Mouse (Mus musculus) heart, embryonic 14.5 days (tissue): ENCODE measurements around the gene Fam76a. TPM values are rescaled to one million over a fixed set of nuclear protein-coding genes. Genes with fewer than 3 reads are reported as not detected.

Experiments
- ATAC-seq: fragments of 200-750 bp; cut with Nextera tagmentation; 2 replicates; pipeline ENCODE4 v1.8.0; 2017; ENCODE audit warnings: low read depth, moderate TSS enrichment; ENCODE audit not compliant: insufficient number of reproducible peaks, insufficient read depth, low FRiP score
- H3K27ac ChIP-seq, 2 experiments: fragments of 200-500 bp in 1 of 2; fragments of 300-500 bp in 1 of 2; sonication (generic) in 1 of 2; replicated peaks in 1 of 2; 2 replicates each; pipeline ENCODE4 v1.5.1; 2012 to 2014; ENCODE audit warnings: low read depth in 2 of 2, low read length in 2 of 2, control low read depth in 1 of 2, mild to moderate bottlenecking in 1 of 2, mixed read lengths in 1 of 2; ENCODE audit not compliant: control insufficient read depth in 1 of 2, insufficient read depth in 1 of 2
- H3K27me3 ChIP-seq: fragments of 300-500 bp; sonication (generic); 2 replicates; pipeline ENCODE4 v1.6.1; 2014; ENCODE audit warnings: mild to moderate bottlenecking, low read length, control low read depth; ENCODE audit not compliant: control insufficient read depth, insufficient read depth
- H3K36me3 ChIP-seq: fragments of 300-500 bp; sonication (generic); 2 replicates; pipeline ENCODE4 v1.6.1; 2014; ENCODE audit warnings: mild to moderate bottlenecking, control low read depth, low read length, mixed read lengths; ENCODE audit not compliant: control insufficient read depth, insufficient read depth
- H3K4me1 ChIP-seq, 2 experiments: fragments of 200-500 bp in 1 of 2; fragments of 300-500 bp in 1 of 2; sonication (generic) in 1 of 2; 2 replicates each; pipeline ENCODE4 v1.6.1; 2012 to 2014; ENCODE audit warnings: low read length in 2 of 2, control low read depth in 1 of 2, mixed read lengths in 1 of 2; ENCODE audit not compliant: control insufficient read depth in 2 of 2, insufficient read depth in 2 of 2
- H3K4me2 ChIP-seq: fragments of 300-500 bp; sonication (generic); 2 replicates; pipeline ENCODE4 v1.6.1; 2014; ENCODE audit warnings: mild to moderate bottlenecking, low read length
- H3K4me3 ChIP-seq, 2 experiments: fragments of 200-500 bp in 1 of 2; fragments of 300-500 bp in 1 of 2; sonication (generic) in 1 of 2; 2 replicates each; pipeline ENCODE4 v1.5.1; 2012 to 2014; ENCODE audit warnings: low read length in 2 of 2, mild to moderate bottlenecking in 2 of 2, control low read depth in 1 of 2, low read depth in 1 of 2, moderate library complexity in 1 of 2; ENCODE audit not compliant: control insufficient read depth in 1 of 2, insufficient read depth in 1 of 2
- H3K9ac ChIP-seq: fragments of 300-500 bp; sonication (generic); 2 replicates; pipeline ENCODE4 v1.6.1; 2014; ENCODE audit warnings: mild to moderate bottlenecking, low read length
- H3K9me3 ChIP-seq: fragments of 300-500 bp; sonication (generic); 2 replicates; pipeline ENCODE4 v1.6.1; 2016; ENCODE audit warnings: low read length, control low read depth; ENCODE audit not compliant: control insufficient read depth
- WGBS: fragments of 180-500 bp; shearing (Covaris S2); extraction: QIAGEN DNeasy Blood & Tissue Kit; methylation state at CpG from one replicate; pipeline ENCODE4 v1.1.7; 2014; 5-methylcytosine and 5-hydroxymethylcytosine counted together
- polyA plus RNA-seq: library from polyadenylated mRNA; unstranded; fragments of >200 nt; fragmentation: Nextera tagmentation; extraction: Ambion mirVana; gene quantifications from 2 replicates; pipeline ENCODE4 v1.2.1, GENCODE M21; 2014

The Fam76a gene
- polyA plus RNA-seq, 1 experiment from 2014 or later, result 44.9 TPM

DNA sequence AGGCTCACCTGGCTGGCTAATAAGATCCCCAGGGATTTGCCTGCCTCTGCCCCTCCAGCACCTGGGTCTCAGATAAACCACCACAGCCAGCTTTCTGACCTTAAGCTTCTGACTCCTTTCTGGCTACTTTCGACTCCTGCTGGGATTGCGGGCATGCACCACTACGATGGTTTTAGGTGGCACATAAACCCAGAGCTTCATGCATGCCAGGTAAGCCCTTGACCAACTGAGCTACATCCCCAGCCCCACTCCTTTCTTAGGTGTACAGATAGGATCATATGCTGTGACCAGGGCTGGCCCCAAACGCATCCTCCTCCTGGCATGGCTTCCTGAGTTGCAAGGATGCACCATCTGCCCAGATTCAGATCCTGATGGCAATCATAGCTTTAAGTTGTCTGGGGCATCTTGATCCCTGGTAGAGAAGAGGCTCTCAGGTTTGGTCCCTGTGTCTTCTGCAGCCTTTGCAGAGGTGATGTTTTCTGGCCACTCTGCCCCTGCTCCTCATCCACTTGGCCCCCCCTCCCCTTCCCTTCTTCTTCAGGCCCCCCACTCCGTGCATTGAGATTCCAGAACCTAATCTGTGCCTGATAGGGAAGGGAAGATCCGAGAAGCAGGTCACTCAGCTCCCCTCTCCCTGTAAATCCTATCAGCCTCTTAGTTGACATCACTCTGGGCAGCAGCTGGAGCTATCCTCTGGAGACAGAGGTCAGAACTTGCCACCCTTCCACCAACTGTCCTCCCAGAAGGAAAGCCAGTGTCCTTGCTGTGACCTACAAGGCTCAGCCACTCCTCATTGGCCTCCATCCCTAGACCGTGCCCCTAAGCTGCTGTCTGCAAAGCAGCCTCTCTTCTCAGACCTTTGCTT is 32.4 kb upstream of the Fam76a start:
- ATAC-seq, result no peak
- no peak overlapping the region for H3K9ac ChIP-seq
- WGBS, result 49% methylated on average over 7 of the region's 7 CpGs
- H3K9me3 ChIP-seq, result no peaks in the 10 kb centered on the region
- H3K36me3 ChIP-seq, result no peaks in the 10 kb centered on the region
- H3K27ac ChIP-seq, result 0 out of 4 replicates have a peak overlapping the region, but pooled peaks of 1 of the 2 experiments have one; percentile 35
- H3K27me3 ChIP-seq, result no peaks in the 10 kb centered on the region
- H3K4me3 ChIP-seq, result no peak overlapping the region
- H3K4me2 ChIP-seq, result no peak overlapping the region
- H3K4me1 ChIP-seq, result peaks cover 28 to 42% of the 10 kb centered on the region in 2 experiments

DNA sequence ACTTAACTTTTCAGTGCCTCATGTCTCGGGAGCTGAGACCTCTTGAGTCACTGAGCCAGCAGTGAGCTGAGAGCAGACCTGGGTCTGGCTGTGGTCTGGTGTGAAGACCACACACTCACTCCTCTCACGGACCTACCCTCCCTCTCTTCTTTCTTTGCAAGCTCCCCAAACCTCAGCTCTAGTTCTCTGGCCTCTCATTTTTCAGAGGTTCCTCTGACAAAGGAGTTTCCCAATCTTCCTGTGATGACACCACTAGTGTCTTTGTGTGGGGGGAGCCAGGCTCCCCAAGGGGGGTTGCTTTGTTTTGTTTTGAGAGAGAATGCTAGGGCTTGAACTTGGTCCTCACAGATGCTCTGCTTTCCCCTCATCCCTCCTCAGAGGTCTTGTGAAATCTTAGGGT is 28.6 kb upstream of the Fam76a start:
- no peaks in the 10 kb centered on the region for H3K36me3 ChIP-seq
- no peak overlapping the region for H3K4me3 ChIP-seq
- no peak overlapping the region for H3K27ac ChIP-seq
- H3K9ac ChIP-seq, result no peak overlapping the region
- ATAC-seq, result no peak
- 62% methylated on average over 2 of the region's 2 CpGs for WGBS
- H3K9me3 ChIP-seq, result no peaks in the 10 kb centered on the region
- peaks cover 28 to 36% of the 10 kb centered on the region in 2 experiments for H3K4me1 ChIP-seq
- no peak overlapping the region for H3K4me2 ChIP-seq
- H3K27me3 ChIP-seq, result no peaks in the 10 kb centered on the region

DNA sequence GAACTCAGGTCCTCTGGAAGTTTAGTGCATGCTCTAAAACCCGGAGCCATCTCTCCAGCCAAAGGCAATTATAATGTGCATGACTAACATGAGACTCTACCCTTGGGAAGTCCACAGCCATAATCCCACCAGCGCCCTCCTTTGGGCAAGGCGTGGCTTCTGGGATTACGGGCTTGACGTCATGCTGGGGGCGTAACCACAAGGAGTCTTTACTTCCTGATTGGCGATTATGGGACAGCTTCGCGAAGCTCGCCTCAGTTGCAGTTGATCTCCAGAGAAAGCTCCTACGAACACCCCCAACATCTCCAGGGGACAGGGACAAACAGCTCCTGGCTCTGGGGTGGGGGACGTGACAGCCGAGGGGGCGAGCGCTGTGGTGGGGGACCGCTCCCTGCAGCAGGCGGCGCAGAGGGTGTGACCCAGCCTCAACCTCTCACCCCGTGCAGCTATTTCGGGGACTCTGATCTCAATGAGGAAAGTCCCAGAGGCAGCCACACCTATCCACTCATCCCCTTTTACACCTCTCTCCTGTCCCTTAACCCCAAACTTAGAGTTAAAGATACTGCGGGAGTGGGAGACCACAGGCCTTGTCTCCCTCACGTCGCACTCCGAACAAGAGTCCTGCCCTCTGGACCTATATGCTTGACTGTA is 27.6 kb upstream of the Fam76a start:
- no peaks in the 10 kb centered on the region for H3K9me3 ChIP-seq
- WGBS, result 20% methylated on average over 24 of the region's 24 CpGs
- no peaks in the 10 kb centered on the region for H3K27me3 ChIP-seq
- H3K4me3 ChIP-seq, result peak overlapping the region; percentile 15 to 19; a peak in 2 of 4 replicates
- H3K27ac ChIP-seq, result no peak overlapping the region
- H3K9ac ChIP-seq, result peak overlapping the region; percentile 12
- H3K4me1 ChIP-seq, result peaks cover 27 to 35% of the 10 kb centered on the region in 2 experiments
- peak overlapping the region; percentile 52 for H3K4me2 ChIP-seq
- H3K36me3 ChIP-seq, result no peaks in the 10 kb centered on the region
- ATAC-seq, result no peak

DNA sequence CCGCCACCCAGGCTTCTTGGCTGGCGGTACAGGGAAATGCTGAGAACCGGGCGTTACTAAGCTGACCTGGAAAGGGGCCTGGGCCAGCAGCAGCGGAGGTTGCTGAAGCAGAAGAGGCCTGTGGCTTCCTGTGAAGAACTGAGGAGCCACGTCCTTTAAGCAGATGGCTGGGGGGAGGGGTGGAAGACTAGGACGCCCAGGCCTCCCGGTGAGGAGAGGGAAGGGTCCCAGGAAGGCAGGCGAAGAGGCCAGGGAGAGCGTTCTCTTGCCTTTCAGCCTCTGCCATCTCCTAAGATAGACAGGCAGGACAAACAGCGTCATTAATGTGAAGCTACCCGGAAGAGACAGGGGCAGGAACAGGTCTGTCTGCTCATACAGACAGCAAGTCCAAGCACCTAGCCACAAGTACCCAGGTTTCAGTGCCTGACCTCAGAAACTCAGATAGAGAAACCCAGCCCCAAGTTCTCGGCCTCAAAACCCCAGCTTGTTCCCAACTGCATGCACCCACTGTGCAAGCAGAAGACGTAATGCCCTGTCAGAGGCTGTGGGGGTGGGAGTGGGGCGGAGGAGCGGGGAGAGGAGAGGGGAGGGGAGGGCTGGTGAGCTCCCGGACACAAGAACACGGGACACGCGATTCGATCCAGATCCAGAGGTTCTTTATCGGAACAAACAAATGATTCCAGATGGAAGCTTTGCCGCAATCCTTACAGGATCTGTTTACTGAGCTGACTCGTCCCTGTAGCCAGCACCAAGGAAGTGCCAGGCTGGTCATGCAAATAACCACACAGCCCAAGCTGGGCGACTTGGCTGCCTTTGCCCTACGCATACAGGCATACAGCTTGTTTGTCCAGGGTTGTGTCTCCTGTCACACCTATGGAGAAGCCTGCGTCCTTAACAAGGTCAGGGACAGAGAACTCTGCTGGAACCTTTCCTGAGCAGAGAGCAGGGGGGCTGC is 24.0 kb upstream of the Fam76a start:
- H3K27me3 ChIP-seq, result no peaks in the 10 kb centered on the region
- ATAC-seq, result 0 out of 2 replicates have a peak, but pooled peaks have one; percentile 8
- peak overlapping the region; percentile 59 for H3K9ac ChIP-seq
- WGBS, result 25% methylated on average over 27 of the region's 27 CpGs
- peaks cover 29 to 30% of the 10 kb centered on the region in 2 experiments for H3K4me1 ChIP-seq
- H3K4me2 ChIP-seq, result peak overlapping the region; percentile 52
- H3K9me3 ChIP-seq, result no peaks in the 10 kb centered on the region
- H3K4me3 ChIP-seq, result peak overlapping the region in 1 of 2 experiments; percentile 4; a peak in 1 of 4 replicates
- no peaks in the 10 kb centered on the region for H3K36me3 ChIP-seq
- H3K27ac ChIP-seq, result peak overlapping the region; percentile 82 to 88

DNA sequence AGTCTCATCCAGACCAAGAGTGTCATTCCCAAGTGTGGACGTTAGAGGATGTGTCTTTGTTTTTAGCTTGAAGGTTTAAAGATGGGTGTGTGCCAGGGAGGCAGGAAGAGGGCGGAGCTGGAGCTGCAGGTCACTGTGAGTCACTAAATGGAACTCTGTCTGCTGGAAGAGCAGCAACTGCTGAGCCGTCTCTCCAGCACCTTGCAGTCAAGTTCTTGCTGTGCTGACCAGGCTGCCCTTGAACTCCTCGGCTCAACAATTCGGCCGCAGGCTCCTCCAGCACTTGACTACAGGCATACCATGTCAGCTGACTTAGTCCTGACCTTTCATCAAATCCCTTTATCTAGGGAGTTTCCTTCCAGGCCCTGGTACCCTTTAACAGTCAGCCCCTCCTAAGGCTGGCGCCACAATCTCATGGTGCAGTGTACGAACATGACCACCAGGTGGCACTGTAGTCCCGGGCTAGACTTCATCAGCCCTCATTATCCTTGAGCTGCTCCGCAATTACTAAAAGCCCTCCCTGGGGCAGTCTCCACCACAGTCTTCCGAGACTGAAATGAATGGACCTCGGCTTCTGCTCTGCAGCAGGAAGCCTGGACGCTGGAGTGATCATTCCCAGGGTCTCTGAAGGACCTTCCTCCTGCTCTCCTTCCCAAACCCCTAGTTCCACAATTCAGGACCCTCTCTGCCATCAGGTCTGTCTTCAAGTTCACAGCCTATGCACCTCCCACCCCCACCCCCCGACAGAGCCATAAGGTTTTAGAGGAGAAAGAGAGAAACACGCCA is 23.1 kb upstream of the Fam76a start:
- Histone ChIP-seq H3K36me3 (no peaks in the 10 kb centered on the region), H3K27me3 (no peaks in the 10 kb centered on the region), H3K4me3 (peak overlapping the region in 1 of 2 experiments; percentile 4; a peak in 1 of 4 replicates), H3K27ac (peak overlapping the region; percentile 82 to 88), H3K4me2 (peak overlapping the region; percentile 52), H3K9me3 (no peaks in the 10 kb centered on the region), H3K4me1 (peaks cover 28% of the 10 kb centered on the region in 2 experiments), H3K9ac (peak overlapping the region; percentile 59)
- WGBS, result 2% methylated on average over 15 of the region's 15 CpGs
- peak; percentile 66 for ATAC-seq

DNA sequence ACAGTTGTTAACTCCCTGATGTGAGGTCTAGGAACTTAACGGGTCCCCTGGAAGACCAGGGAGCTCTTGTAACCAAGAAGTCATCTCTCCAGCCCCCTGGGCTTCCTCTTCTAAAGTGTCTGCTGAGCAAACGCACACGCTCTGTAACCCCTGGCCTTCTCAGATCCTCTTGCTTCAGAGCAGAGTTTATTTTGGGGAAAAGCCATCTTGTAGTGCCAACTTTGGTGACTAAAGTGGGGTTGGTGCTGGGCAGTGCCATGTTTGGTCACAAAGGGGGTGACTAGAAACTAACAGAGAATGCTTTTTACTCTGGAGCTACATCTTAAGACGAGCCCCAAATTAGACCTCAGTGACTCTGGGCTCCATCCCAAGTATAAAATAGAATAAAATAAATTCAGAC is 22.4 kb upstream of the Fam76a start:
- no peak overlapping the region for H3K4me2 ChIP-seq
- no peak overlapping the region for H3K4me3 ChIP-seq
- peak overlapping the region; percentile 80 to 82; a peak in 3 of 4 replicates for H3K27ac ChIP-seq
- 75% methylated on average over 4 of the region's 4 CpGs for whole genome bisulfite sequencing
- H3K27me3 ChIP-seq, result no peaks in the 10 kb centered on the region
- H3K9me3 ChIP-seq, result no peaks in the 10 kb centered on the region
- ATAC-seq, result no peak
- peaks cover 22% of the 10 kb centered on the region in 2 experiments for H3K4me1 ChIP-seq
- H3K36me3 ChIP-seq, result no peaks in the 10 kb centered on the region
- no peak overlapping the region for H3K9ac ChIP-seq
